Mouse (Mus musculus) olfactory bulb, adult 2 months (tissue): Measurements from ENCODE around the gene Sp9. TPM values are rescaled to one million over a fixed set of nuclear protein-coding genes. Genes with fewer than 3 reads are reported as not detected.

Experiments
- H3K27ac ChIP-seq: fragments of 200-500 bp; 2 replicates; pipeline ENCODE4 v1.5.1; 2012; ENCODE audit warnings: low read depth, low read length; ENCODE audit not compliant: insufficient read depth
- H3K4me1 ChIP-seq: fragments of 200-500 bp; 2 replicates; pipeline ENCODE4 v1.6.1; 2012; ENCODE audit warnings: low read length; ENCODE audit not compliant: control insufficient read depth, insufficient read depth
- H3K4me3 ChIP-seq: fragments of 200-500 bp; 2 replicates; pipeline ENCODE4 v1.5.1; 2012; ENCODE audit warnings: mild to moderate bottlenecking, low read depth, low read length, moderate library complexity; ENCODE audit not compliant: insufficient read depth
- CTCF ChIP-seq: fragments of 200-500 bp; IDR thresholded peaks from 2 replicates; pipeline ENCODE4 v1.5.1; 2012; ENCODE audit warnings: low read depth, mild to moderate bottlenecking, low read length, moderate library complexity; ENCODE audit not compliant: insufficient read depth
- POLR2A ChIP-seq: fragments of 200-500 bp; IDR thresholded peaks from 2 replicates; pipeline ENCODE4 v1.6.1; 2012; ENCODE audit warnings: mild to moderate bottlenecking, low read depth, low read length, moderate library complexity; ENCODE audit not compliant: insufficient read depth
- WGBS: fragments of 180-500 bp; shearing (Covaris S2); methylation state at CpG from one replicate; pipeline ENCODE4 v1.1.7; 2018; 5-methylcytosine and 5-hydroxymethylcytosine counted together
- polyA plus RNA-seq: library from polyadenylated mRNA; stranded (reverse); fragments of >200 nt; gene quantifications from 2 replicates; pipeline ENCODE4 v1.2.4, GENCODE M21; 2012; ENCODE audit warnings: low replicate concordance; ENCODE audit not compliant: missing spikeins, insufficient read depth, insufficient read length

Sp9 gene
- polyA plus RNA-seq, 1 experiment, result not detected

DNA sequence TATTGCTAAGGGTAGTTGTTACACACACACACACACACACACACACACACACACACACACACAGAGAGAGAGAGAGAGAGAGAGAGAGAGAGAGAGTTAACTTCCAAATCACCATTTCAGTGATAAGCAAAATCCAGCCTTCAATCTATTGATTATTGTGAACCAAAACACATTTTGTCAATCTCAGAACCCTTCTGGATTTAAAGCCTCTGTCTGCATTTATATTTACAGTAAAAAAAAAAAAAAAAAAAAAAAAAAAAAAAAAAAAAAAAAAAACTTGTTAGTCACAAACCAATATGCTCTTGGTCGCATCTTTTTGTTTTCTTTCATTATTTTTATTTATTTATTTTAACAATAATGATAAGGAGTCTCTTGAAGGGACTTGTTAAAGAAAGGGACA is 5.1 kb upstream of the Sp9 start:
- Histone ChIP-seq H3K27ac (peak overlapping the region; percentile 67; the same call in 1 of the 2 replicates), H3K4me1 (peaks cover 29% of the 10 kb centered on the region), H3K4me3 (no peak overlapping the region)
- WGBS, result 51% methylated on average over 1 of the region's 1 CpGs
- TF ChIP-seq CTCF, result no peak
- TF ChIP-seq POLR2A, result no peak

DNA sequence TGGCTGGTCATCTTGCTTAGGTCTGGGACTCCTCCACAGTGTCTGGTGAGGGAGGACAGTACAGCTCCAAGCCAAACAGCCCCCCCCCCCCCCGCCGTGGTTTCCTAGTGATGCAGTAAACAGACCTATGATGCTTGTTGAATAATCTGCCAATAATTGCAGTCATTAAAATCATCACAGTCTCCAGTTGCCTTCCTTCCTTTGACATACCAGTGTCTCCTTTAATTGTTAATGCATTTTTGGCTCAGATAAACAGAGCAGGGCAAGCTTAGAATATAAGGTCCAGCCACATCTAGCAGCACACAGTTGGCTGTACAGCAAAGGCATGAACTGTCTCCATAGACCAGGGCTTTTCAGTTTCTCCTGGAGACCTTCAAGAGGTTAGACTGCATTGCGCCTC is 4.5 kb upstream of the Sp9 start:
- peak overlapping the region; percentile 67; the same call in 1 of the 2 replicates for H3K27ac ChIP-seq
- 19% methylated on average over 3 of the region's 3 CpGs for WGBS
- H3K4me3 ChIP-seq, result no peak overlapping the region
- peaks cover 29% of the 10 kb centered on the region for H3K4me1 ChIP-seq
- no peak for TF ChIP-seq POLR2A
- TF ChIP-seq CTCF, result no peak

DNA sequence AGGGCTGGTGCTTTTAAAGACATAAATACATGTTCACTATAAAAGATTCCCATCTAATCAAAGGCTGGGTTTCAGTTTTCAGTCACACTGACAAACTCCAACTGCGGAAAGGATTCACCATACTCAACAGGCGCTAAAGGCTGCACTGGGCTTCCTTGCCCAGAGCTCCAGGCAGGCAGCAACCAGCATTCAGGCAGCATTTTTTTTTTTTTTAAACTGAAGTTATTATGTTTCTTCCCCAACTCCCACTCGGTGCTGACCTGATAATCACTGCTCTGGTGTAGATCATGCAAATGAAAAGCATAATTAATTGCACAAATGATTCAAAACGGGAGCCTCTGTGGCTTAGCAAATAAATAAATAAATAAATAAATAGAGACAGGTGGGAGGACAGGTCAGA is 3.9 kb upstream of the Sp9 start:
- H3K4me3 ChIP-seq, result 0 out of 2 replicates have a peak overlapping the region, but pooled peaks have one; percentile 9
- 11% methylated on average over 4 of the region's 4 CpGs for WGBS
- no peak overlapping the region; the same call in 1 of the 2 replicates for H3K27ac ChIP-seq
- peaks cover 29% of the 10 kb centered on the region for H3K4me1 ChIP-seq
- TF ChIP-seq POLR2A (no peak), CTCF (no peak)

DNA sequence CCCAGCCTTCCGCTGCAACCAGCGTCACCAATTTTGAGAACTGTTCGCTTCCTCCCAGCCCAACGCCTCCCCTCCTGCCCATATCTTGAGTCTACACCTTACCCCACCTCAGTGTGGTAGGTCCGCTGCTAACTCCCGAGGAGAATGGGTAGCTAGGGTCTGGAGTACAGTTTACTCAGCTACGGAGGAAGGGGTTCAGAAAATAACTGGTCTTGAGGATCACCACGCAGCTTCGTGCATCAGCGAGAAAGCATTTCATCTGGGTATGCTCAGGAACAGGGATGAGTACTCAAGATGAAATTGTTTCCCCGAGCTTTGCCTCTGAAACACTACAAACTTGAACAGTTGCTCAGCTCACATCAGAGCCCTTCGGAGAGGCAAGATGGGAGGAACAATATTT is 3.4 kb upstream of the Sp9 start:
- Histone ChIP-seq H3K27ac (peak overlapping the region; percentile 89), H3K4me1 (peaks cover 29% of the 10 kb centered on the region), H3K4me3 (peak overlapping the region; percentile 33)
- TF ChIP-seq POLR2A, result no peak
- TF ChIP-seq CTCF, result no peak
- 4% methylated on average over 12 of the region's 12 CpGs for WGBS

DNA sequence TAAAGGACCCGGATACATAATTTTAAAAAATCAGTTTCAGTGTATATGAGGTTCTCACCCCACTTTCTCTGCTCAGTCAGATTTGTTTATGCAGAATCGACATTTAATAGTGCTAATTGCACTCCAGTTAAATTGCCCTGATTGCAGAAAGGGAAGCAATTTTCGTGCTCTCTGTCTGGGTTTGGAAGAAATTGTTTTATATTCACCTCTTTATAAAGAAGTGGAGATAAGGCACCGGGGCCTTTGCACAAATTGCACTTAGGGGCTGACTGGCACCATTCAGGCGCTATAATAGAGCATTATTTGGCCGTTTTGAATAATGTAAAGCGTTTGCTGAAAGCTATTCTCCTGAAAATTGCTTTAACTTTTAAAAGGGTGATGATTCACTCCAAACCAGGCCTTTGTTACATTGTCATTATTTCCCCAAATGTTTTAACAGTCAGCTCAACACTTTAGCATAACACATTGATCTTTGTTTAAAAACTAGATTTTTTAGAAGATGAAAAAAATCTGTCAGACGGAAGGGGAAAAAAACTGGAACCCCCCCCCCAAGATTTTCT is 2.8 kb upstream of the Sp9 start:
- TF ChIP-seq CTCF, result no peak
- TF ChIP-seq POLR2A, result no peak
- Histone ChIP-seq H3K27ac (peak overlapping the region; percentile 76; the same call in 1 of the 2 replicates), H3K4me3 (no peak overlapping the region), H3K4me1 (peaks cover 24% of the 10 kb centered on the region)
- 6% methylated on average over 8 of the region's 8 CpGs for WGBS

DNA sequence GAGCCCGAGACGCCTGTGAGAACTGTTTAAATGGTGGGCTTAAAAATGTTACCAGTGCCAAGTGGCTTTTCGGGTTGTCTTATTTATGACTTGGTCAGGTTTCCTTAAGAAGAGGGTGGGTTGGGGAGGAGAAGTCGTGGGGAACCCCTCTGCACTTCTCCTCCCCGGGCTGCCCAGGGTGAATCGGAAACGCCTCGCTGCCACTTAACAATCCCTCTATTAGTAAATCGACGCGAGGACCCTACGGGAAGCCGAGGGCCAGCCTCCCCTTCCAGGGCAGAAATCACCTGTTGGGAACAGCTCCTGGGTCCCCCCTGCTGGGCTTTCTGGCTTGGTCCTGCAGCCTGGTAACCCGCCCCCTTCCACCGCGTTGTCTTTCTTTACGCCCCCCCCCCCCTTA is 2.1 kb upstream of the Sp9 start:
- peak overlapping the region; percentile 37 for H3K4me3 ChIP-seq
- 5% methylated on average over 16 of the region's 17 CpGs for WGBS
- H3K27ac ChIP-seq, result peak overlapping the region; percentile 85
- peaks cover 17% of the 10 kb centered on the region for H3K4me1 ChIP-seq
- TF ChIP-seq POLR2A, result no peak
- no peak for TF ChIP-seq CTCF

DNA sequence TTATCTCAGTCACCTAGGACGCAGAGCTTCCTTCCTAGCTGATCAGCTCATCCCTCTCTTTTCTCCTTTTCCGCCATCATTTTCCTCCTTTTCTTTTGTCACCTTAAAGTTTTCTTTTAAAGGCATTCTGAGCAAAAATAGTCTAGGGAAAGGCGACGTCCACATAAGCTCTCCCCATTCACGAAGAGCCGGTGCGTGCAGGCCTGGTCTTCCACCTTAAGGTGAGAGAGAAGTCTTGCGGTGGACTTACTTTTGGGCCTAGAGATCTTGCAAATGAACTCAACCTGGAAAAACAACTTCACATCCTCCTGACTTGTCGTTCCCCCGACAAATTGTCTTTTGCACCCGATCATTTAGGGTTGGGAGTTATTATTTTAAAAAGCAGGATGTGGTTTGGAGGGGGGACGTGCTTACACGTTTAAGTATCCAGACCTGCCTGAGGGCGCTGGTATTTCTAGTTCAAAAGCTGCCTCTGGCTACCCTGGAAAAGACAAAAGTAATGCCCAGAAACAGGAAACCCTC is 1.6 kb upstream of the Sp9 start:
- TF ChIP-seq POLR2A, result no peak
- TF ChIP-seq CTCF, result no peak
- Histone ChIP-seq H3K27ac (peak overlapping the region; percentile 81), H3K4me1 (peaks cover 12% of the 10 kb centered on the region; the same call in 1 of the 2 replicates), H3K4me3 (peak overlapping the region; percentile 38)
- WGBS, result 6% methylated on average over 14 of the region's 14 CpGs

DNA sequence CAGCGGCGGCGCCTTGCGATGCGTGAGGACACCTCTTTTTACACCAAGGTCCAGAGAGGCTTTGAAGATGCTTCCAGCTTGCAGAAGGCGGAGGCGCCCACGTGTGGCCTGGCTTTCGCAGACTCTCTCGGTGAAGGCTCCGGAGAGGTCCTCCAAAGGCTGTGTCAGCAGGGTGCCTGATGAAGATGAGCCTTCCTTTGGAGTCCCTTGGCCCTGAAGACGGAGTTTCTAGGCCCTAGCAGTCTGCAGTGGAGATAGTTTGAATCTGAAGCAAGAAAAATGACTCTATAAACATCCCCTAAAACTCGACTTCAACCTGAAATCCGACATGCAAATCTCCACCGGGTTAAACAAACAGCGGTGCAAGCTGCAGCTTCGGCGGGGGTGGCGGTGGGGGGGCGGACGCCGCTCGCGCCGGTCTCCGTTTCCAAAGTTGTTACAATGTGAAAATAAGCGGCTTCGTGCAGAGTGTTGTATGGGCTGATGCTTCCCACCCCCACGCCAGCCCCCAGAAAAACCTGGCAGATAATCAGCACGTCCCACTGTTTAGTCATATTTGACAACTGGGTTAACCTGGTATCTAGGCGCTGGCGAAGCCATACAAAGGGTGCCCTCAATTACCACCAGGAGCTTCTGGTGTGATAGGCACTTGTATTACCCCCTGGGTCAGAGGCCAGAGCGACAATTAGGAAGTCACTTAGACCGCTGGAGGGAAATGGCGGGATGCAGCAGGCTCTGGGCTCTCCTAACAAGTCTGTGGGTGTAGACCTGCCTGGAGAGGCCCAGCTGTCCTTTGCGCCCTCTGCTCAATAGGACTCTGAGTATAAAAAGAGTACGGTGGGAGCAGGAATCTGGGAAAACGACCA is 899 bp upstream of the Sp9 start:
- H3K27ac ChIP-seq, result peak overlapping the region; percentile 81
- 2% methylated on average over 38 of the region's 38 CpGs for WGBS
- no peak for TF ChIP-seq POLR2A
- no peak for TF ChIP-seq CTCF
- peaks cover 7% of the 10 kb centered on the region; the same call in 1 of the 2 replicates for H3K4me1 ChIP-seq
- H3K4me3 ChIP-seq, result peak overlapping the region; percentile 38
